Mouse (Mus musculus) forebrain, embryonic 12.5 days (tissue): Measurements from ENCODE around the gene Magix. TPM values are rescaled to one million over a fixed set of nuclear protein-coding genes. Genes with fewer than 3 reads are reported as not detected.

Experiments
- ATAC-seq: fragments of 200-750 bp; cut with Nextera tagmentation; 2 replicates; pipeline ENCODE4 v1.8.0; 2017; ENCODE audit warnings: moderate TSS enrichment; ENCODE audit not compliant: low FRiP score
- H3K27ac ChIP-seq: fragments of 300-500 bp; sonication (generic); 2 replicates; pipeline ENCODE4 v1.5.1; 2016; ENCODE audit warnings: mild to moderate bottlenecking
- H3K27me3 ChIP-seq: fragments of 300-500 bp; sonication (generic); 2 replicates; pipeline ENCODE4 v1.6.1; 2016; ENCODE audit warnings: mild to moderate bottlenecking
- H3K36me3 ChIP-seq: fragments of 300-500 bp; sonication (generic); replicated peaks from 2 replicates; pipeline ENCODE4 v1.6.1; 2016; ENCODE audit warnings: mild to moderate bottlenecking
- H3K4me1 ChIP-seq: fragments of 300-500 bp; sonication (generic); 2 replicates; pipeline ENCODE4 v1.6.1; 2016
- H3K4me2 ChIP-seq: fragments of 300-500 bp; sonication (generic); 2 replicates; pipeline ENCODE4 v1.6.1; 2016; ENCODE audit warnings: mild to moderate bottlenecking, moderate library complexity
- H3K4me3 ChIP-seq: fragments of 300-500 bp; sonication (generic); replicated peaks from 2 replicates; pipeline ENCODE4 v1.5.1; 2016; ENCODE audit warnings: mild to moderate bottlenecking
- H3K9ac ChIP-seq: fragments of 300-500 bp; sonication (generic); 2 replicates; pipeline ENCODE4 v1.6.1; 2016; ENCODE audit warnings: mild to moderate bottlenecking
- H3K9me3 ChIP-seq: fragments of 300-500 bp; sonication (generic); 2 replicates; pipeline ENCODE4 v1.6.1; 2016
- WGBS: fragments of 180-500 bp; shearing (Covaris S2); methylation state at CpG from one replicate; pipeline ENCODE4 v1.1.7; 2016; 5-methylcytosine and 5-hydroxymethylcytosine counted together
- polyA plus RNA-seq: library from polyadenylated mRNA; unstranded; fragments of >200 nt; fragmentation: Nextera tagmentation; extraction: Ambion mirVana; gene quantifications from 2 replicates; pipeline ENCODE4 v1.2.1, GENCODE M21; 2016

Gene Magix
- polyA plus RNA-seq, 1 experiment from 2014 or later, result 0.09 TPM

DNA sequence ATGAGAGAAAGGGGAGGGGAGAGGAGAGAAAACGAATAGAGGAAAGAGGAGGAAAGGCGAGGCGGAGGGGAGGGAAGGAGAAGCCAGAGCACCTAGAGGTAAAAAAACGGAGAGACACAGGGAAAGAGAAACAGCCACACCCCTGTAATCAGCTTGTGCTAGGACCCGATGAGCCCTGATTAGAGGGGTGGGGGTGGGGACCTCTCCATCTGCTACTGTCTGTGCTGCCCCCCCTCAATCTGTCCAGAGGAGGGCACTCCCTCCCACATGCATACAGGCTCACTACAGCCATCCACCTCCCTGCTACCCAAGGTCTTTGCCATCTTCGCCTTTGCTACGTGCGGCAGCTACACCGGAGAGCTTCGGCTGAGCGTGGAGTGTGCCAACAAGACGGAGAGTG is 40.3 kb downstream of the Magix start:
- no peak overlapping the region for H3K9ac ChIP-seq
- WGBS, result 49% methylated on average over 12 of the region's 12 CpGs
- peak overlapping the region; percentile 60 for H3K4me2 ChIP-seq
- H3K36me3 ChIP-seq, result 0 out of 2 replicates have a peak, but pooled peaks cover 4% of the 10 kb centered on the region
- H3K4me3 ChIP-seq, result peak overlapping the region; percentile 7
- no peaks in the 10 kb centered on the region for H3K9me3 ChIP-seq
- H3K4me1 ChIP-seq, result peaks cover 4% of the 10 kb centered on the region; the same call in 1 of the 2 replicates
- ATAC-seq, result no peak
- H3K27ac ChIP-seq, result no peak overlapping the region
- no peaks in the 10 kb centered on the region for H3K27me3 ChIP-seq

DNA sequence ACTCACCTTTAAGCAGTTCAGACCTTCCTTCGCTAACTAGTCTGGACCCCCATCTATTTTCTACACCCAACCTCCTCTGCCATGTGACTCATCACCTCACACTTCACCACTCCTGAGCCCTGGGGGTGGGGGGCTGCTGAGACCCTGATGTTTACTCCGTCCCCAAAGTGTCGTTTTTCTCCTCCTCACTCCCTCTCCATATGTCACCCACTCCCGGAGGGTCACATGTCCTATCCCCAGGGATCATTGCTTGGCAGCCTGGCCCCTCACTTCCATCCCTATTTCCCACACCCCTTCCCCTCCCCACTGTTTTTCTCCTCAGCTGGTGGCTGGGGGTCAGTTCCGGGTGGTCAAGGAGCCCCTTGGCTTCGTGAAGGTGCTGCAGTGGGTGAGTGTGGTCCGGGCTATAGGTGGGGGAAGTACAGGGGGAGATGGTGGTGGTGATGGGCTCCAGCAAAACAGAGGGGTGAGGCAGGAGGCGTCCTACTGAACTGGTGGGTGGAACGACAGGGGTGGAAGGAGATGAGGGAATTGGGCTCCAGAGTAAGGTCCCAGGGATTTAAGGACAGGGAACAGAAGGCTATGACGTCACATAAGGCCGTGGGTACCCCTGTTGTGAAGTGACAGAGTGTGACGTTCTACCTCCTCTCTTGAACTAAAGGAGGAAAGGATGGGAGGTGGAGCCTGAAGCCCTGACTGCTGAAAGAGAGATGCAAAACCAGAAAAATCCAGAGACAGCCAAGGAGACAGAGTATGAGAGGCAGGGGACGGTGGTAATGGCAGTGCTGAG is 41.3 kb downstream of the Magix start:
- Histone ChIP-seq H3K27me3 (no peaks in the 10 kb centered on the region), H3K4me1 (peaks cover 4% of the 10 kb centered on the region; the same call in 1 of the 2 replicates), H3K36me3 (0 out of 2 replicates have a peak, but pooled peaks cover 4% of the 10 kb centered on the region), H3K4me3 (peak overlapping the region; percentile 54), H3K27ac (peak overlapping the region; percentile 50), H3K9me3 (no peaks in the 10 kb centered on the region), H3K4me2 (peak overlapping the region; percentile 60), H3K9ac (peak overlapping the region; percentile 61)
- 28% methylated on average over 13 of the region's 13 CpGs for WGBS
- ATAC-seq, result peak; percentile 36; the same call in 1 of the 2 replicates

DNA sequence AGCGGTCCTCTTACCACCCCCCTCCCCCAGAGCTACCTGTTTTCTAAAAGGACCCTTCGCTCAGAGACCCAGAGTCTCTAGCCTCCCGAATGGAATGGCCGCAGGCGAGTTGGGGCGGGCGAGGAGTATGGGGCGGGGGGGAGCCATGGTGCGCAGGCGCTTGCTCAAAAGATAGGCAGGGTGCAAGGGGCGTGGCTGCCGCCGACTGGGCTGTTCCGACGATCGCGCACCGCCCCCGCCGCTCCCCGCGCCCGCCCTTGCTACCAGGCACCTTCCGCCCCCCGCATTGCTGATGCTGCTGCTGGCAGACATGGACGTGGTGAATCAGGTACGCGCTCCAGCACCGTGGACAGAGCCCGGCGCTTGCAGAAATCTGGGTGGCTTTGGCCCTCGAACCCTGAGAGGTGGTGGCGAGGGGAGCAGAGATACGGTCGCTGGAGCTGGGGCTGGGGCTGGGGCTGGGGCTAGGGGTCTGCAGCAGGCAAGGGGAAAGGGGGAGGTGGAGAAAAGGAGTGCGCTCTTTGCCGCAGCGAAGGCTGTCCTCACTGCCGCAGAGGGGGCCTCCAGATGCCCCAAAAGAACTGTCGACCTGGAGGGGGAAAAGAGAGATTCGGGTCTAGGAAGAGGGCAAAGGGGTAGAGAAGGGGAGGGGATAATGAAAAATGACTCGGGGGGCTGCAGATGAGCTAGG is 42.5 kb downstream of the Magix start, which contains the start of gene Syp:
Syp (plus strand) TSS at position 71 of the 691 bp plus-strand sequence.
- H3K36me3 ChIP-seq, result no peaks in the 10 kb centered on the region
- WGBS, result 14% methylated on average over 41 of the region's 42 CpGs
- peak within 1 kb of the TSS; percentile 61 for H3K9ac ChIP-seq
- H3K4me2 ChIP-seq, result peak within 1 kb of the TSS; percentile 60
- peaks cover 4% of the 10 kb centered on the region; the same call in 1 of the 2 replicates for H3K4me1 ChIP-seq
- peak; percentile 92 for ATAC-seq
- no peaks in the 10 kb centered on the region for H3K9me3 ChIP-seq
- peak within 1 kb of the TSS; percentile 54 for H3K4me3 ChIP-seq
- no peaks in the 10 kb centered on the region for H3K27me3 ChIP-seq
- peak within 1 kb of the TSS; percentile 47; the same call in 1 of the 2 replicates for H3K27ac ChIP-seq

DNA sequence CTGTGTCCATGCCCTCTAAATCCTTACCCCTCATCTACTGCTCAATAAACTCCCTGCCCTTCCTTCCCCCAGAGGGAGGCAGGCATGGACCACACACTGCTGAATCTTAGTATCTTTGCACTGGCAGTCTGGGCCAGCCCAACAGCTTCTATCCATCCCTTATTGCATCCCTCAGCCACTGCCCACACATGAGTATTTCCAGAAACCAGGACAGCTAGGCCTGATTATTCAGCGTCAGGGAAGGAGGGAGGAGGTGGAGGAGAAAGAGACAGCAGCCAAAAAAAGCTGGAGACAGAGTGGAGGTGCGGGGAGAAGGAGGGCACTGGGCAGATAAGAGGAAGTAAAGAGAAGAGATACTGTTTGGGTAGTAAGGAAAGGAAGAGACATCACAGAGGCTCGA is 46.0 kb downstream of the Magix start:
- Histone ChIP-seq H3K4me1 (peaks cover 4% of the 10 kb centered on the region; the same call in 1 of the 2 replicates), H3K27me3 (no peaks in the 10 kb centered on the region), H3K9ac (no peak overlapping the region), H3K9me3 (no peaks in the 10 kb centered on the region), H3K4me3 (no peak overlapping the region), H3K27ac (no peak overlapping the region), H3K4me2 (no peak overlapping the region), H3K36me3 (no peaks in the 10 kb centered on the region)
- 77% methylated on average over 3 of the region's 3 CpGs for WGBS
- no peak for ATAC-seq

DNA sequence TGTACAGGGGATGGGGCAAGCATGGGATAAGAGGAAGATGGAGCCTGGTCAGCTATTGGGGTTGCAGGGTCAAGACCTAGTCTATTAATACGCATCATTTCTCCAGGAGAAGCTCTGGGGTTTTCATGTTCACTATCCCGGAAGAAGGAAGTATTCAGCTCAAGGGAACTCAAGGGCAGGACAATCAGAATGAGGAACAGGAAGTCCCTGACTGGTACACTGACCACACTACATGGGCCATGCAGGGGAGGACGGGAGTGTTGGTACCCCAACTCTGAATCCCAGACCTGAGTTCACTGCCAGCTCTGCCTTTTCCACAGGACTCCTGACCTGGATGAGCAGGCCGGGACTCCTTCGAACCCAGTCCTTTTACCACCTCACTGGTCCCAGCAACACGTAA is 48.5 kb downstream of the Magix start:
- no peaks in the 10 kb centered on the region for H3K27me3 ChIP-seq
- no peak overlapping the region for H3K4me3 ChIP-seq
- no peak for ATAC-seq
- H3K27ac ChIP-seq, result no peak overlapping the region
- no peaks in the 10 kb centered on the region for H3K4me1 ChIP-seq
- H3K36me3 ChIP-seq, result no peaks in the 10 kb centered on the region
- no peak overlapping the region for H3K4me2 ChIP-seq
- 83% methylated on average over 6 of the region's 6 CpGs for WGBS
- no peaks in the 10 kb centered on the region for H3K9me3 ChIP-seq
- H3K9ac ChIP-seq, result no peak overlapping the region

Other genes with a start within 250 kb of the Magix start
- gene Foxp3, start 107.6 kb downstream of the Magix start, polyA plus RNA-seq, result 0.26 TPM in 1 of 2 replicates, not detected in the other
- 4.1 and 4.4 TPM in 2 replicates for gene Ppp1r3f, start 107.0 kb downstream of the Magix start, polyA plus RNA-seq
- gene Ccdc22, start 75.7 kb downstream of the Magix start, polyA plus RNA-seq, result 35.4 and 36.5 TPM in 2 replicates
- not detected in 2 replicates for gene Cacna1f, start 74.2 kb downstream of the Magix start, polyA plus RNA-seq
- 42.0 and 44.8 TPM in 2 replicates for gene Syp, start 42.8 kb downstream of the Magix start, polyA plus RNA-seq
- gene Prickle3, start 24.0 kb downstream of the Magix start, polyA plus RNA-seq, result 2.0 and 2.6 TPM in 2 replicates
- 45.5 and 52.0 TPM in 2 replicates for gene Plp2, start 9.9 kb downstream of the Magix start, polyA plus RNA-seq
- 45.6 and 53.4 TPM in 2 replicates for gene Gpkow, start 15.9 kb upstream of the Magix start, polyA plus RNA-seq
- gene Wdr45, start 33.1 kb upstream of the Magix start, polyA plus RNA-seq, result 21.1 and 21.2 TPM in 2 replicates
- 0.66 TPM in 1 of 2 replicates, not detected in the other for gene Gm45208, start 41.0 kb upstream of the Magix start, polyA plus RNA-seq
- gene Praf2, start 47.2 kb upstream of the Magix start, polyA plus RNA-seq, result 79.5 and 84.7 TPM in 2 replicates
- 29.6 and 31.1 TPM in 2 replicates for gene Ccdc120, start 69.7 kb upstream of the Magix start, polyA plus RNA-seq
- gene Tfe3, start 81.3 kb upstream of the Magix start, polyA plus RNA-seq, result 27.9 and 30.3 TPM in 2 replicates
- 75.7 and 84.4 TPM in 2 replicates for gene Gripap1, start 108.5 kb upstream of the Magix start, polyA plus RNA-seq
- 0.95 and 1.5 TPM in 2 replicates for gene Kcnd1, start 141.0 kb upstream of the Magix start, polyA plus RNA-seq
- 60.8 and 63.0 TPM in 2 replicates for gene Otud5, start 160.1 kb upstream of the Magix start, polyA plus RNA-seq
- 10.4 and 13.2 TPM in 2 replicates for gene Pim2, start 197.0 kb upstream of the Magix start, polyA plus RNA-seq
- gene Slc35a2, start 202.8 kb upstream of the Magix start, polyA plus RNA-seq, result 30.4 and 31.8 TPM in 2 replicates
- gene Pqbp1, start 218.0 kb upstream of the Magix start, polyA plus RNA-seq, result 169 and 181 TPM in 2 replicates
- 146 and 158 TPM in 2 replicates for gene Timm17b, start 218.1 kb upstream of the Magix start, polyA plus RNA-seq
- not detected in 2 replicates for gene Gm10491, start 226.6 kb upstream of the Magix start, polyA plus RNA-seq
- gene Gm10490, start 228.3 kb upstream of the Magix start, polyA plus RNA-seq, result not detected in 2 replicates
- 57.6 and 59.9 TPM in 2 replicates for gene Pcsk1n, start 238.6 kb upstream of the Magix start, polyA plus RNA-seq
- gene Eras, start 247.4 kb upstream of the Magix start, polyA plus RNA-seq, result not detected in 2 replicates